Mouse (Mus musculus): ENCODE results near the gene Plekhb1.

- no peak for TF ChIP-seq USF1 (IDR thresholded peaks at IDR 0.05; ENCODE audit: low read depth, low read length)
- no peak for TF ChIP-seq EP300 (IDR thresholded peaks at IDR 0.05; ENCODE audit: low read depth in 1 of 2, low read length in 2 of 2)
- no peak for TF ChIP-seq USF2 (IDR thresholded peaks at IDR 0.05; ENCODE audit: borderline replicate concordance in 1 of 2, insufficient read depth in 1 of 2, low read depth in 1 of 2, low read length in 2 of 2)
Measured at GRCm38 (mm10) chr7:100608130-100608741, 54.0 kb downstream of the Plekhb1 start, which contains the start of gene Mrpl48.
